Mouse (Mus musculus) intestine, embryonic 14.5 days (tissue): ENCODE results near the gene Ep400. TPM values are rescaled to one million over a fixed set of nuclear protein-coding genes. Genes with fewer than 3 reads are reported as not detected.
A peak's percentile ranks its signal among the peaks of the same experiment; 100 is the strongest.
"Not testable (repeated sequence)": the region's sequence is repeated elsewhere in the genome, so short reads cannot be mapped to it uniquely, and the experiment has no call there.

Experiments used
- ATAC-seq: fragments of 200-750 bp; cut with Nextera tagmentation; replicated peaks from 2 replicates; pipeline ENCODE4 v1.8.0; 2017; ENCODE audit warnings: low read depth, moderate number of reproducible peaks, moderate TSS enrichment, moderate library complexity; ENCODE audit not compliant: low FRiP score, low TSS enrichment
- DNase-seq: peaks from one replicate; pipeline ENCODE4 v3.0.0-alpha.2; 2018; ENCODE audit warnings: low spot score
- H3K27ac ChIP-seq: fragments of 300-500 bp; sonication (generic); 2 replicates; pipeline ENCODE4 v1.5.1; 2014; ENCODE audit warnings: low read depth, mild to moderate bottlenecking, control low read depth
- H3K27me3 ChIP-seq: fragments of 300-500 bp; sonication (generic); replicated peaks from 2 replicates; pipeline ENCODE4 v1.6.1; 2014; ENCODE audit warnings: low read length, control low read depth; ENCODE audit not compliant: control insufficient read depth, insufficient read depth
- H3K36me3 ChIP-seq: fragments of 300-500 bp; sonication (generic); 2 replicates; pipeline ENCODE4 v1.6.1; 2014; ENCODE audit warnings: low read length, control low read depth; ENCODE audit not compliant: control insufficient read depth, insufficient read depth
- H3K4me1 ChIP-seq: fragments of 300-500 bp; sonication (generic); replicated peaks from 2 replicates; pipeline ENCODE4 v1.6.1; 2014; ENCODE audit warnings: low read length, control low read depth, mixed read lengths; ENCODE audit not compliant: control insufficient read depth, insufficient read depth
- H3K4me2 ChIP-seq: fragments of 300-500 bp; sonication (generic); 2 replicates; pipeline ENCODE4 v1.6.1; 2014; ENCODE audit warnings: low read length
- H3K4me3 ChIP-seq: fragments of 300-500 bp; sonication (generic); 2 replicates; pipeline ENCODE4 v1.5.1; 2014; ENCODE audit warnings: low read depth, low read length, control low read depth, mixed read lengths
- H3K9ac ChIP-seq: fragments of 300-500 bp; sonication (generic); 2 replicates; pipeline ENCODE4 v1.6.1; 2014; ENCODE audit warnings: mild to moderate bottlenecking, low read length
- H3K9me3 ChIP-seq: fragments of 300-500 bp; sonication (generic); 2 replicates; pipeline ENCODE4 v1.6.1; 2016; ENCODE audit warnings: low read length, control low read depth; ENCODE audit not compliant: control insufficient read depth
- WGBS: fragments of 180-500 bp; shearing (Covaris S2); extraction: QIAGEN DNeasy Blood & Tissue Kit; methylation state at CpG from one replicate; pipeline ENCODE4 v1.1.7; 2014; 5-methylcytosine and 5-hydroxymethylcytosine counted together
- polyA plus RNA-seq: library from polyadenylated mRNA; unstranded; fragments of >200 nt; fragmentation: Nextera tagmentation; extraction: Ambion mirVana; gene quantifications from 2 replicates; pipeline ENCODE4 v1.2.1, GENCODE M21; 2014

Gene Ep400
- polyA plus RNA-seq, 1 experiment from 2014 or later: 39.5 TPM

DNA sequence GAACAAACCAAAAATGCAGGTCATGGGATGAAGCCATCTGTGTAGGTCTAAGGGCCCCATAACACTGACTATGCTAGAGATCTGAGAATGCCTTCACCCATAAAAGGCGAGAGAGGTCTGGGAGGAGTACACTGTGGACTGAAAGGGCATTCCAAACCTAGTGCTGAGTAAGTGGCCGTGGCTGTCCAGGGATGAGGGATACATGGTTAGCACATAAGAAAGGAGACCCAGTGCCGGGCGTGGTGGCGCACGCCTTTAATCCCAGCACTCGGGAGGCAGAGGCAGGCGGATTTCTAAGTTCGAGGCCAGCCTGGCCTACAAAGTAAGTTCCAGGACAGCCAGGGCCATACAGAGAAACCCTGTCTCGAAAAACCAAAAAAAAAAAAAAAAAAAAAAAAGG is 2.4 kb upstream of the Ep400 start:
- peaks cover 49% of the 10 kb centered on the region for H3K36me3 ChIP-seq
- H3K27ac ChIP-seq, H3K27me3 ChIP-seq, H3K9ac ChIP-seq, H3K4me3 ChIP-seq, H3K4me1 ChIP-seq, ATAC-seq, H3K4me2 ChIP-seq, DNase-seq, H3K9me3 ChIP-seq: not testable (repeated sequence)
- WGBS: 92% methylated on average over 10 of the region's 10 CpGs

DNA sequence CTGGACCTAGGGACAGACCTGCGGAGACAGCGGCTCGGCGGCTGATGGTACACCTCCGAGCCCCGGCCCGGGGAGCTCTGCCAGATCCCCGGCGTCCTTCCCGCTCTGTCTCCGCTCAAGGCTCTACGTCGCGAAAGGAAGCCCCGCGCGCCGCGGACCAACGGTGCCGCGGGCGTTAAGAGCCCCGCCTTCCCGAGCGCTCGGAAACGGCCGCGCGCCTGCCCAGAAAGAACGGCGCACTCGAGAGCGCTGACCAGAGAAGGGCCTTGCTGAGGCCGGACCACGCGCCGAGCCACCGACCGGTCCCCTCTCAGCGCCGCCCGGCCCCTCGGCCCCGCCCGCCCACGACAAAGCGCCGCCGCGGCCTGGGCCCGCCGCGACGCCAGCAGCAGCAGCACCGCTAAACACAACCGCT is 479 bp downstream of the Ep400 start:
- peak overlapping the region; percentile 56 for H3K4me2 ChIP-seq
- peaks cover 8% of the 10 kb centered on the region for H3K4me1 ChIP-seq
- H3K9me3 ChIP-seq: no peaks in the 10 kb centered on the region
- peak; percentile 71 for ATAC-seq
- no peak for DNase-seq
- H3K9ac ChIP-seq: peak overlapping the region; percentile 75
- WGBS: under 1% methylated on average over 46 of the region's 58 CpGs
- peaks cover 22% of the 10 kb centered on the region for H3K36me3 ChIP-seq
- no peaks in the 10 kb centered on the region for H3K27me3 ChIP-seq
- H3K27ac ChIP-seq: peak overlapping the region; percentile 90
- peak overlapping the region; percentile 87 for H3K4me3 ChIP-seq

DNA sequence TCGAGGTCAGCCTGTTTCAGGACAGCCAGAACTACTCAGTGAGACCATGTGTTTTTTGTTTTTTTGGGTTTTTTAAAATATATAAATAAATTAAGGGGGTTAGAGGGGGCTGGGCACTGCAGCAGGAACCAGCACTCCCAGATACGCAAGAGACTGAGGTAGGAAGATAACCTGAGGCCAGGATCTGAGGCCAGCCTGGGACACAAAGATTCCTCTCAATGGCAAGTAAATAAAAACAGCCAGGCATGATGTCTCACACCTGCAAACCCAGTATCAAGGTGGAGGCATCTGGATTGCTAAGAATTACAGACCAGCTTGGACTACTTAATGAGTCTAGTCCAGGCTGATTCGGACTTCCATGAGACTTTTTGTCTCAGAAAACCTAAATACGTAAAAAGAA is 1.2 kb downstream of the Ep400 start:
- H3K4me1 ChIP-seq: peaks cover 8% of the 10 kb centered on the region
- no peaks in the 10 kb centered on the region for H3K27me3 ChIP-seq
- peak overlapping the region; percentile 56 for H3K4me2 ChIP-seq
- peak overlapping the region; percentile 87 for H3K4me3 ChIP-seq
- H3K36me3 ChIP-seq: peaks cover 14% of the 10 kb centered on the region
- H3K9me3 ChIP-seq: no peaks in the 10 kb centered on the region
- no peak overlapping the region for H3K27ac ChIP-seq
- ATAC-seq: no peak
- H3K9ac ChIP-seq: peak overlapping the region; percentile 75
- DNase-seq: no peak
- WGBS: 51% methylated on average over 4 of the region's 4 CpGs

DNA sequence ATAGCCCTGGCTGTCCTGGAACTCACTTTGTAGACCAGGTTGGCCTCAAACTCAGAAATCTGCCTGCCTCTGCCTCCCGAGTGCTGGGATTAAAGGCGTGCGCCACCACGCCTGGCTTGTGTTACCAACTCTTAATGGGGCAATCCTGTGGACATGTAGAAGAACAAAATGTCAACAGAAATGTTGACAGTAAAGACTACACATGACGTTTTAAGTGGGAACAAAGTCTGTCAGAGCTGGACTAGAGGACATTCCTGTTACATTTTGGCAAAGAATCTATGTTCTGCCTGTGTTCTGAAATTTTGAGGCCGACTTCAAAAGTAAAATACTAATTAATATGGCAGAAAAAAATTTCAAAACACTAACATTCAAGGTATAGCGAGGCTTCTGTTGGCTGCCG is 6.6 kb downstream of the Ep400 start:
- H3K27me3 ChIP-seq: no peaks in the 10 kb centered on the region
- H3K4me1 ChIP-seq: peaks cover 3% of the 10 kb centered on the region
- no peak for DNase-seq
- no peak for ATAC-seq
- no peak overlapping the region for H3K27ac ChIP-seq
- H3K9ac ChIP-seq: no peak overlapping the region
- no peak overlapping the region for H3K4me2 ChIP-seq
- 90% methylated on average over 8 of the region's 8 CpGs for WGBS
- H3K9me3 ChIP-seq: no peaks in the 10 kb centered on the region
- no peaks in the 10 kb centered on the region for H3K36me3 ChIP-seq
- no peak overlapping the region for H3K4me3 ChIP-seq

DNA sequence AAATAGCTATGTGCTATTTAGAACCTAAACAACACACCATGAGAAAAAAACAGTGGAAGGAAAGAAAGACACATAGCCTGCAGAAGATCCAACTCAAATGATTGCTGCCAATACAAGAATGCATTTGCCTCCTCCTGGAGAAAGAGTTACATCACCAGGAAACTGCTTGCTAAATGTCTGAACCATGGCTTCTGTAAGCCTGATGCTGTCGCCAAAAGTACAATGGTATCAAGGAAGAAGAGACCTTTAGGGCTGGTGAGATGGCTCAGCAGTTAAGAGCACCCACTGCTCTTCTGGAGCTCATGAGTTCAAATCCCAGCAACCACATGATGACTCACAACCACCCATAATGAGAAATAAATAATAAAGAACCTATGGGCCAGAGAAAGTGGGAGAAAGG is 25.5 kb downstream of the Ep400 start:
- WGBS: 84% methylated on average over 1 of the region's 1 CpGs

DNA sequence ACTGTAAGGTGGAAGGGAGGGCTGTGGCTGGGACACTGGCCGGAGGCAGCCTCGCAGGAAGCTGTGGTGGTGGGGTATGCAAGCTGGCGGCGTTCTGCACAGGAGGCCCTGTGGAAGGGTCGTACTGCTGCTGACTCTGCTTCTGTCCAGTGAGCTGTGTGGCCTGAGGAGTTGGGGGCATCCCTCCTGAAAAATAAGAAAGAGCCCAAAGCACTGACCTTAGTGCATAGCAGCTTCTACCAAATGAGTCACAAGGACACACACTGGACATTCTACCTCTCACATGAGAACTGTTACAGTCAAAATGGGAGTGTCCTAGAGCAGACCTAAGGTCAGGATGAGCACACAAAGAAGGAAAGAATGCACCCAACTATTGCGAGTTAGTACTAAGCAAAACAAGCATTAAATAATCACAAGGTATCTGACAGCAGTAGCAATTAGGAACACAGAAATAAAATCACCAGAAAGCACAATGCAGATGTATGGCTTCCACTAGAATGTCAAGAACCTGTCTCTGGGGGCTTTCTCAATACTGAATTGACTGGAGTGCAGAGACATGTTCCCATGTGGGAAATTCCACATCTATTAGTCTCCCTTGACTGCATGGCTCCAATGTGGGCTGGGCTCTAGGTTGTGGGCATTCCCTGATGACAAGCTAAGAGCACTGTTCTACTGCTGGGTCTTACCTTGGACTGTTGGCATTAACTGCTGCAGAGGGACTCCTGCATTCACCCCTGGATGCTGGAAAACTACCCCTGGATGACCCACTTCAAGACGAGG is 30.8 kb downstream of the Ep400 start:
- H3K9me3 ChIP-seq: no peaks in the 10 kb centered on the region
- no peak overlapping the region for H3K4me2 ChIP-seq
- no peak overlapping the region for H3K27ac ChIP-seq
- no peaks in the 10 kb centered on the region for H3K27me3 ChIP-seq
- 89% methylated on average over 7 of the region's 7 CpGs for WGBS
- H3K9ac ChIP-seq: no peak overlapping the region
- no peaks in the 10 kb centered on the region for H3K4me1 ChIP-seq
- H3K36me3 ChIP-seq: peaks cover 67% of the 10 kb centered on the region
- H3K4me3 ChIP-seq: no peak overlapping the region
- no peak for ATAC-seq
- DNase-seq: no peak

More for the DNA sequence above, 25.5 kb downstream of the Ep400 start:
- H3K9ac ChIP-seq: no peak overlapping the region
- no peak overlapping the region for H3K27ac ChIP-seq
- ATAC-seq (no peak), DNase-seq (no peak)
- H3K4me2 ChIP-seq: no peak overlapping the region
- no peaks in the 10 kb centered on the region for H3K4me1 ChIP-seq
- no peak overlapping the region for H3K4me3 ChIP-seq
- no peaks in the 10 kb centered on the region for H3K9me3 ChIP-seq
- H3K27me3 ChIP-seq: no peaks in the 10 kb centered on the region
- peaks cover 21% of the 10 kb centered on the region for H3K36me3 ChIP-seq

DNA sequence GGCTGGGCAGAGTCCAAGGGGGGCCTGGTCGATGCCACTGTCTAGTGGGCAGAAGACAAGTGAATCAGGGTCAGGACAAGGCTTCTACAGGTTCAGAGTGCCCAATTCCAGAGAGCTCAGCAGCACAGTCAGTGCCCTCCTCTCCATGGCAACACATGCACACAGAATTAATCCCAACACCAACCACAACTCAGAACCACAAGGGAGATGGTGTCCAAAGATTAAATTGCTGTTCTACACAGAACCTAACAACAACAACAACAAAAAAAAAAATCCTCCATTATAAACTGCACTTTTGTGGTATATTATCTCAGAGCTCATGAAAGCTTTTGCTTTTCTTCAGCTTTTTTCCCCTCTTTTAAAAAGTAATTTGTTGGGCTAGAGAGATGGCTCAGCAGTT is 34.9 kb downstream of the Ep400 start:
- Histone ChIP-seq H3K9ac (no peak overlapping the region), H3K4me1 (no peaks in the 10 kb centered on the region), H3K36me3 (peaks cover 89% of the 10 kb centered on the region), H3K27ac (no peak overlapping the region), H3K27me3 (no peaks in the 10 kb centered on the region), H3K4me3 (no peak overlapping the region), H3K9me3 (no peaks in the 10 kb centered on the region), H3K4me2 (no peak overlapping the region)
- 84% methylated on average over 1 of the region's 1 CpGs for WGBS
- ATAC-seq (no peak), DNase-seq (no peak)

DNA sequence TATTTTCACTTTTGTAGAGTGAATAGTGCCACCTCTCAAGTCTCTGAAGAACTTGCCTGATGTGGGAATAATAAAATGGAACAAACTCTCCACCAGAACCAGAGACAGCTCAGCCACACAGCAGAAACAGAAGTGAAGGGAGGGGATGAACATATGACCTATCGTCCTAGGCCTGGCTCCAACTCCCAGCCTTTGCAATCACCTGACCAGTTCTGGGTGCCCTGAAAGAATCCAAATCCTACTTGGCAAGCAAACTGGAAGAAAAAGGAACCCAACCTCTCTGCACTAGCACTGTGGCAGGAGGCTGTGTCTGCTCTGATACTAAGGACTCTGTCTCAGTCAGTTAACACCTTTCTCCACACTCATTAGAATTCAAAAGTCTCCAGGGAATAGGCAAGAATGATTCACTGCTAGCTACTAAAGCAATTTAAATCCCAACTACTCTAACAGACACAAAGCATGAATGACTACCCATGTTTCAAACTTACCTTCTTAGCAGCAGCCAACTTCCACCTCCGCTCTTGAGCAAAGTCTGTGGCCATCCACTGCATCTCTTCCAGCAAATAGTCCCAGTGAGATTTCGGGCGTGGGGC is 37.2 kb downstream of the Ep400 start:
- no peak overlapping the region for H3K27ac ChIP-seq
- no peaks in the 10 kb centered on the region for H3K4me1 ChIP-seq
- ATAC-seq (no peak), DNase-seq (no peak)
- no peak overlapping the region for H3K9ac ChIP-seq
- H3K9me3 ChIP-seq: no peaks in the 10 kb centered on the region
- no peaks in the 10 kb centered on the region for H3K27me3 ChIP-seq
- H3K36me3 ChIP-seq: peaks cover 79% of the 10 kb centered on the region
- H3K4me2 ChIP-seq: no peak overlapping the region
- H3K4me3 ChIP-seq: no peak overlapping the region
- 95% methylated on average over 4 of the region's 4 CpGs for WGBS

DNA sequence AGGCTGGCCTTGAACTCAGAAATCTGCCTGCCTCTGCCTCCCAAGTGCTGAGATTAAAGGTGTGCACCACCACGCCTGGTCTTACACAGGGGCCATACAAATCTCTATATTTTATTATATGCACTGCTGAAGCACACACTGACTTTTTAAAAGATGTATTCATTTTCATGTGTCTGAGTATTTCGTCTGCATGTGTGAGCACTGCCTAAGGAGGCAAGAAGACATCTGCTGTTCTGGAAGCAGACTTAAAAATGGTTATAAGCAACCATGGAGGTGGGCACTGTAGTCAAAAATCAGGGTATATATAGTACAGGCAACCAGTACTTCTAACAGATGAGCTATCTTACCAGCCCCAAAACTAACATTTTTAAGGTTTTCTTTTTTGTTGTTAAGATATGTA is 39.3 kb downstream of the Ep400 start:
- H3K27me3 ChIP-seq: no peaks in the 10 kb centered on the region
- H3K9ac ChIP-seq: no peak overlapping the region
- no peak overlapping the region for H3K27ac ChIP-seq
- H3K4me2 ChIP-seq: no peak overlapping the region
- H3K4me1 ChIP-seq: no peaks in the 10 kb centered on the region
- peaks cover 76% of the 10 kb centered on the region for H3K36me3 ChIP-seq
- ATAC-seq: no peak
- H3K9me3 ChIP-seq: no peaks in the 10 kb centered on the region
- 88% methylated on average over 2 of the region's 2 CpGs for WGBS
- no peak for DNase-seq
- no peak overlapping the region for H3K4me3 ChIP-seq
